Mouse (Mus musculus) stomach, embryonic 16.5 days (tissue): ENCODE data around the gene Stard3. TPM values are rescaled to one million over a fixed set of nuclear protein-coding genes. Genes with fewer than 3 reads are reported as not detected.

Experiments used
- ATAC-seq: fragments of 200-750 bp; cut with Nextera tagmentation; 2 replicates; pipeline ENCODE4 v1.8.0; 2017; ENCODE audit warnings: moderate number of reproducible peaks, moderate TSS enrichment; ENCODE audit not compliant: insufficient read depth, low FRiP score
- H3K27ac ChIP-seq: fragments of 300-500 bp; sonication (generic); 2 replicates; pipeline ENCODE4 v1.5.1; 2014; ENCODE audit warnings: low read length
- H3K27me3 ChIP-seq: fragments of 300-500 bp; sonication (generic); 2 replicates; pipeline ENCODE4 v1.6.1; 2014; ENCODE audit warnings: low read length, control low read depth, mixed read lengths; ENCODE audit not compliant: control insufficient read depth, insufficient read depth
- H3K36me3 ChIP-seq: fragments of 300-500 bp; sonication (generic); 2 replicates; pipeline ENCODE4 v1.6.1; 2014; ENCODE audit warnings: low read length; ENCODE audit not compliant: control insufficient read depth, insufficient read depth
- H3K4me1 ChIP-seq: fragments of 300-500 bp; sonication (generic); 2 replicates; pipeline ENCODE4 v1.6.1; 2014; ENCODE audit warnings: low read length, control low read depth, mixed read lengths; ENCODE audit not compliant: control insufficient read depth, insufficient read depth
- H3K4me2 ChIP-seq: fragments of 300-500 bp; sonication (generic); 2 replicates; pipeline ENCODE4 v1.6.1; 2014; ENCODE audit warnings: low read depth, low read length, mixed read lengths
- H3K4me3 ChIP-seq: fragments of 300-500 bp; sonication (generic); replicated peaks from 2 replicates; pipeline ENCODE4 v1.5.1; 2014; ENCODE audit warnings: mild to moderate bottlenecking, low read length
- H3K9ac ChIP-seq: fragments of 300-500 bp; sonication (generic); 2 replicates; pipeline ENCODE4 v1.6.1; 2014; ENCODE audit warnings: low read length
- H3K9me3 ChIP-seq: fragments of 300-500 bp; sonication (generic); replicated peaks from 2 replicates; pipeline ENCODE4 v1.6.1; 2016; ENCODE audit warnings: low read length, control low read depth; ENCODE audit not compliant: control insufficient read depth
- WGBS: fragments of 180-500 bp; shearing (Covaris S2); extraction: QIAGEN DNeasy Blood & Tissue Kit; methylation state at CpG from one replicate; pipeline ENCODE4 v1.1.7; 2014; 5-methylcytosine and 5-hydroxymethylcytosine counted together
- polyA plus RNA-seq: library from polyadenylated mRNA; unstranded; fragments of >200 nt; fragmentation: Nextera tagmentation; extraction: Ambion mirVana; gene quantifications from 2 replicates; pipeline ENCODE4 v1.2.1, GENCODE M21; 2015

The Stard3 gene
- polyA plus RNA-seq, 1 experiment from 2014 or later: 43.9 TPM

GRCm38 (mm10) chr11:98392645-98393044 lies 34.5 kb downstream of the Stard3 start:
- no peaks in the 10 kb centered on the region for H3K9me3 ChIP-seq
- peak overlapping the region; percentile 54; the same call in 1 of the 2 replicates for H3K9ac ChIP-seq
- ATAC-seq: peak; percentile 26; the same call in 1 of the 2 replicates
- H3K4me2 ChIP-seq: peak overlapping the region; percentile 27; the same call in 1 of the 2 replicates
- no peaks in the 10 kb centered on the region for H3K36me3 ChIP-seq
- H3K4me3 ChIP-seq: no peak overlapping the region
- WGBS: 42% methylated on average over 4 of the region's 4 CpGs
- H3K27ac ChIP-seq: peak overlapping the region; percentile 93
- H3K4me1 ChIP-seq: peaks cover 36% of the 10 kb centered on the region
- H3K27me3 ChIP-seq: peaks cover 6% of the 10 kb centered on the region; the same call in 1 of the 2 replicates

- peaks cover 4% of the 10 kb centered on the region; the same call in 1 of the 2 replicates for H3K27me3 ChIP-seq
- H3K4me2 ChIP-seq: no peak overlapping the region
- H3K9me3 ChIP-seq: no peaks in the 10 kb centered on the region
- no peak overlapping the region for H3K4me3 ChIP-seq
- peak overlapping the region; percentile 48 for H3K9ac ChIP-seq
- peak; percentile 72; the same call in 1 of the 2 replicates for ATAC-seq
- no peaks in the 10 kb centered on the region for H3K36me3 ChIP-seq
- 60% methylated on average over 6 of the region's 6 CpGs for WGBS
- H3K27ac ChIP-seq: peak overlapping the region; percentile 93
- H3K4me1 ChIP-seq: peaks cover 36% of the 10 kb centered on the region
These were observed 35.1 kb downstream of the Stard3 start for GRCm38 (mm10) chr11:98393317-98393716.

- no peak for ATAC-seq
- no peaks in the 10 kb centered on the region for H3K9me3 ChIP-seq
- no peak overlapping the region for H3K4me2 ChIP-seq
- 0 out of 2 replicates have a peak overlapping the region, but pooled peaks have one; percentile 48 for H3K9ac ChIP-seq
- H3K4me3 ChIP-seq: no peak overlapping the region
- WGBS: 33% methylated on average over 6 of the region's 6 CpGs
- H3K27me3 ChIP-seq: no peaks in the 10 kb centered on the region; the same call in 1 of the 2 replicates
- peak overlapping the region; percentile 93 for H3K27ac ChIP-seq
- H3K4me1 ChIP-seq: peaks cover 36% of the 10 kb centered on the region
- no peaks in the 10 kb centered on the region for H3K36me3 ChIP-seq
These were observed 36.1 kb downstream of the Stard3 start for GRCm38 (mm10) chr11:98394301-98394700.

GRCm38 (mm10) chr11:98395041-98395440 lies 36.9 kb downstream of the Stard3 start:
- peaks cover 42% of the 10 kb centered on the region for H3K4me1 ChIP-seq
- no peaks in the 10 kb centered on the region for H3K9me3 ChIP-seq
- H3K4me2 ChIP-seq: no peak overlapping the region
- 39% methylated on average over 4 of the region's 4 CpGs for WGBS
- H3K9ac ChIP-seq: peak overlapping the region; percentile 7; the same call in 1 of the 2 replicates
- peak; percentile 81 for ATAC-seq
- H3K27me3 ChIP-seq: no peaks in the 10 kb centered on the region; the same call in 1 of the 2 replicates
- H3K36me3 ChIP-seq: no peaks in the 10 kb centered on the region
- H3K4me3 ChIP-seq: no peak overlapping the region
- peak overlapping the region; percentile 93 for H3K27ac ChIP-seq

GRCm38 (mm10) chr11:98397946-98398345 lies 39.8 kb downstream of the Stard3 start:
- 93% methylated on average over 7 of the region's 7 CpGs for WGBS
- no peaks in the 10 kb centered on the region for H3K36me3 ChIP-seq
- no peak overlapping the region for H3K9ac ChIP-seq
- H3K27ac ChIP-seq: no peak overlapping the region
- no peaks in the 10 kb centered on the region for H3K27me3 ChIP-seq
- peaks cover 33% of the 10 kb centered on the region for H3K4me1 ChIP-seq
- ATAC-seq: no peak
- H3K4me2 ChIP-seq: no peak overlapping the region
- no peak overlapping the region for H3K4me3 ChIP-seq
- H3K9me3 ChIP-seq: no peaks in the 10 kb centered on the region

- Histone ChIP-seq H3K9me3 (no peaks in the 10 kb centered on the region), H3K36me3 (no peaks in the 10 kb centered on the region), H3K4me1 (peaks cover 13% of the 10 kb centered on the region), H3K9ac (peak within 1 kb of the TSS; percentile 86), H3K4me2 (peak within 1 kb of the TSS; percentile 53), H3K27ac (peak within 1 kb of the TSS; percentile 97), H3K27me3 (no peaks in the 10 kb centered on the region), H3K4me3 (peak within 1 kb of the TSS; percentile 72)
- under 1% methylated on average over 40 of the region's 40 CpGs for whole genome bisulfite sequencing
- ATAC-seq: peak; percentile 87
These were observed 42.1 kb downstream of the Stard3 start, which contains the start of gene Pgap3 for GRCm38 (mm10) chr11:98400161-98400726. Gene Pgap3, minus strand, starts transcription at chr11:98400490.

GRCm38 (mm10) chr11:98400816-98401215 lies 42.6 kb downstream of the Stard3 start:
- H3K9me3 ChIP-seq: no peaks in the 10 kb centered on the region
- WGBS: 55% methylated on average over 3 of the region's 3 CpGs
- no peaks in the 10 kb centered on the region for H3K36me3 ChIP-seq
- H3K4me3 ChIP-seq: peak overlapping the region; percentile 72
- H3K27ac ChIP-seq: peak overlapping the region; percentile 97
- no peaks in the 10 kb centered on the region for H3K27me3 ChIP-seq
- peaks cover 13% of the 10 kb centered on the region for H3K4me1 ChIP-seq
- H3K4me2 ChIP-seq: peak overlapping the region; percentile 53
- no peak for ATAC-seq
- peak overlapping the region; percentile 86 for H3K9ac ChIP-seq

- Histone ChIP-seq H3K9ac (no peak overlapping the region), H3K36me3 (no peaks in the 10 kb centered on the region), H3K4me3 (no peak overlapping the region), H3K27ac (no peak overlapping the region), H3K9me3 (no peaks in the 10 kb centered on the region), H3K4me2 (no peak overlapping the region), H3K4me1 (peaks cover 16% of the 10 kb centered on the region), H3K27me3 (no peaks in the 10 kb centered on the region)
- no peak for ATAC-seq
- WGBS: 75% methylated on average over 6 of the region's 6 CpGs
These were observed 48.5 kb downstream of the Stard3 start for GRCm38 (mm10) chr11:98406621-98407020.

GRCm38 (mm10) chr11:98408872-98409271 lies 50.7 kb downstream of the Stard3 start:
- Histone ChIP-seq H3K4me1 (peaks cover 24% of the 10 kb centered on the region), H3K4me3 (peak overlapping the region; percentile 17), H3K9me3 (no peaks in the 10 kb centered on the region), H3K27me3 (no peaks in the 10 kb centered on the region), H3K4me2 (peak overlapping the region; percentile 45), H3K36me3 (no peaks in the 10 kb centered on the region), H3K27ac (peak overlapping the region; percentile 82), H3K9ac (peak overlapping the region; percentile 61)
- ATAC-seq: no peak; the same call in 1 of the 2 replicates
- 50% methylated on average over 8 of the region's 8 CpGs for WGBS
